Mouse (Mus musculus): ENCODE data around the gene Lrrfip1. TPM values are rescaled to one million over a fixed set of nuclear protein-coding genes. Genes with fewer than 3 reads are reported as not detected.

The Lrrfip1 gene
- polyA plus RNA-seq, 1 experiment from 2014 or later = 69.2 TPM

DNA sequence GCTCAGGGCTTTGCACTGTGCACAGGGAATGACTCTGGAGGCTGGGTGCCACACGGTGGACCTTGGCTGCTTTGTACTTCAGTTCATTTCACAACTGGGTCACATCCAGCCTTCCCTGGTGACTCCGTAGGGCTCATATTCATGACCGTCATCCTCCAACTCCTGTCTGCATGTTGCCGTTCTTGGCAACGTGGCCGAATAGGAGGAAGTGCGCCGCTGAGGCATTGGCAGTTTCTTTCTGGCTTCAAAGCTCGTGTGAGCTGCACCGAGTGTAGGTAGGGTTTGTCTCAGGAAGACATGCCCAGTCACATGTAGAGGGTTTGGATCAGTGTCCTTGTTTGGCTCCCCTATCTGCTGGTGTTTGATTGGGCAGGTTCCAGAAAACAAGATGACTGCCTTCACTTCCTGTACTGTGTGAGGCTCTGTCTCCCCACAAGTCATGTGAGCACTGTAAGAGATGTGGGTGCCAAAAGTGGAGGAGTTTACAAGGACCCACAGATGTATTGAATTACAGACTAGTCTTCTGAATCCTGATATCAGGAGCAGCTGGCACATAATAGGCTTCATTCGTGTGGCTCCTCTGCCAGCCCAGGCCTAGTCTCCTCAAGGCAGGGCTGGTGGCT is 66.5 kb downstream of the Lrrfip1 start:
- no peak overlapping the region for H3K9ac ChIP-seq (ENCODE audit: low read depth, low read length)
- H3K27me3 ChIP-seq (replicated peaks; ENCODE audit: control insufficient read depth, insufficient read depth, low read length) = no peaks in the 10 kb centered on the region
- ATAC-seq = no peak
- 86% methylated on average over 11 of the region's 11 CpGs for WGBS
- H3K4me3 ChIP-seq (ENCODE audit: low read length) = no peak overlapping the region
- H3K4me2 ChIP-seq (ENCODE audit: low read depth, low read length) = no peak overlapping the region
- peak overlapping the region; percentile 62 for H3K27ac ChIP-seq (ENCODE audit: low read length)
- peaks cover 56% of the 10 kb centered on the region for H3K4me1 ChIP-seq (ENCODE audit: control insufficient read depth, insufficient read depth, low read length)
- H3K36me3 ChIP-seq (ENCODE audit: control insufficient read depth, insufficient read depth, low read length) = no peaks in the 10 kb centered on the region; the same call in 1 of the 2 replicates
- no peaks in the 10 kb centered on the region for H3K9me3 ChIP-seq (ENCODE audit: control insufficient read depth, low read length)

DNA sequence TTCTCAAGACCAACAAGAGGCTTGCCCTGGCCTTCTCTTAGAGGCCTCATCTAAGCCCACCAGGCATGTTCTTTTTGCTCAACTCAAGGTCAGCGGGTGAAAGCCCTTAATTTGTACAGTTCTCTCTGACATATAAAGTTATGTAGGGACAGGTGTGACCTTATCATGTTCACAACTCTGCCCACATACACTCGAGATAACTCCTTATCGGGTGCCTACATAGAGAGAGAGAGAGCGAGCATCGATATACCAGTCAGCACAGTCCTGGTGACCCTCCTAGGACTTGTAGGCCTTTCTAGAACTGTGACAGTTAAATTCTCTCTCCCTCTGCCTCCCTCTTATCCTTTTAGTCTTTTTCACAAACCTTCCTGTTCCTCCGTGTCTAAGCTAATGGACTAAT is 67.5 kb downstream of the Lrrfip1 start:
- no peak overlapping the region for H3K9ac ChIP-seq (ENCODE audit: low read depth, low read length)
- H3K4me3 ChIP-seq (ENCODE audit: low read length) = no peak overlapping the region
- peak; percentile 38 for ATAC-seq
- H3K4me2 ChIP-seq (ENCODE audit: low read depth, low read length) = no peak overlapping the region
- H3K36me3 ChIP-seq (ENCODE audit: control insufficient read depth, insufficient read depth, low read length) = no peaks in the 10 kb centered on the region; the same call in 1 of the 2 replicates
- no peaks in the 10 kb centered on the region for H3K27me3 ChIP-seq (replicated peaks; ENCODE audit: control insufficient read depth, insufficient read depth, low read length)
- no peaks in the 10 kb centered on the region for H3K9me3 ChIP-seq (ENCODE audit: control insufficient read depth, low read length)
- H3K4me1 ChIP-seq (ENCODE audit: control insufficient read depth, insufficient read depth, low read length) = peaks cover 46% of the 10 kb centered on the region
- H3K27ac ChIP-seq (ENCODE audit: low read length) = peak overlapping the region; percentile 21
- 83% methylated on average over 6 of the region's 6 CpGs for WGBS

DNA sequence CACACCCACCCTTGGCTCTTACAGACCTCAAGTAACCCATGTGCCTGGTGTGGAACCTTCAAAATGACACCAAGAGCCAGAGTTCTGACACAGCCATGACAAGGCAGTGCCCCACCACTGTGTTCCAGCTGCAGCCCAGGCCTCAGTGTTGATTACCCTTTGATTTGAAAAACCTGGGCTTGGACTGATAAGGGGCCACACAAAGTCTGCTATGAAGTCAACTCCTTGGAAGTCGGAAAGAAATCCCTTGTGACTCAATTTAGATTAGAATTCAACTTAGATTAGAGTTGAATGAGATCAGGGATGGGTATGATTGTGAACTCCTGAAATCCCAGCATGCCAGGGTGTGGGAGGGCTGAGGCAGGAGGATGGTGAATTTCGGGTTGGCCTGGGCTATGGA is 68.1 kb downstream of the Lrrfip1 start:
- peak; percentile 65 for ATAC-seq
- WGBS = 67% methylated on average over 2 of the region's 2 CpGs

DNA sequence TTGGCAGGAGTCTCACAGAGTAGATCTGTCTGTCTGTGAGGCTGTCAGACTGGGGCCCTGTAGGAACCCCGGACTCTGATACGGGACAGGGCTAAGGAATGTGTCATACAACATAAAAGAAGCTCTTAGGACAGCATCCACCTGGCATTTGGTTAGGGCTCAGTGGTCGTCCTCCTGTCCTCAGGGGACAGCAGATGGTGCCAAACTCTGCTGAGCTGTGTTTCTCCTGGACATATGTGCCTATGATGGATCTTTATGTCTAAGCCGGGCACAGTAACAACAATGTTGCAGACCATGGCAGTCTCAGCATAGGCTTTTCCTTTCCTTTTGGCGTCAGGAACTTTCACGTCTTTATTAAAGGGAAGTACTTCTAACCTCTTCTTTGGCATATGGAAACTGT is 69.2 kb downstream of the Lrrfip1 start:
- Histone ChIP-seq H3K27me3 (replicated peaks; ENCODE audit: control insufficient read depth, insufficient read depth, low read length) (no peaks in the 10 kb centered on the region), H3K4me3 (ENCODE audit: low read length) (no peak overlapping the region), H3K4me2 (ENCODE audit: low read depth, low read length) (no peak overlapping the region), H3K27ac (ENCODE audit: low read length) (peak overlapping the region; percentile 57; the same call in 1 of the 2 replicates), H3K9me3 (ENCODE audit: control insufficient read depth, low read length) (no peaks in the 10 kb centered on the region), H3K9ac (ENCODE audit: low read depth, low read length) (no peak overlapping the region), H3K4me1 (ENCODE audit: control insufficient read depth, insufficient read depth, low read length) (peaks cover 34% of the 10 kb centered on the region), H3K36me3 (ENCODE audit: control insufficient read depth, insufficient read depth, low read length) (no peaks in the 10 kb centered on the region; the same call in none of the 2 replicates)
- ATAC-seq = no peak
- WGBS = 60% methylated on average over 6 of the region's 6 CpGs

More for the DNA sequence above, 68.1 kb downstream of the Lrrfip1 start:
- no peaks in the 10 kb centered on the region for H3K9me3 ChIP-seq (ENCODE audit: control insufficient read depth, low read length)
- peaks cover 41% of the 10 kb centered on the region for H3K4me1 ChIP-seq (ENCODE audit: control insufficient read depth, insufficient read depth, low read length)
- no peak overlapping the region for H3K4me3 ChIP-seq (ENCODE audit: low read length)
- H3K9ac ChIP-seq (ENCODE audit: low read depth, low read length) = no peak overlapping the region
- H3K27ac ChIP-seq (ENCODE audit: low read length) = peak overlapping the region; percentile 21
- no peak overlapping the region for H3K4me2 ChIP-seq (ENCODE audit: low read depth, low read length)
- no peaks in the 10 kb centered on the region; the same call in 1 of the 2 replicates for H3K36me3 ChIP-seq (ENCODE audit: control insufficient read depth, insufficient read depth, low read length)
- no peaks in the 10 kb centered on the region for H3K27me3 ChIP-seq (replicated peaks; ENCODE audit: control insufficient read depth, insufficient read depth, low read length)

DNA sequence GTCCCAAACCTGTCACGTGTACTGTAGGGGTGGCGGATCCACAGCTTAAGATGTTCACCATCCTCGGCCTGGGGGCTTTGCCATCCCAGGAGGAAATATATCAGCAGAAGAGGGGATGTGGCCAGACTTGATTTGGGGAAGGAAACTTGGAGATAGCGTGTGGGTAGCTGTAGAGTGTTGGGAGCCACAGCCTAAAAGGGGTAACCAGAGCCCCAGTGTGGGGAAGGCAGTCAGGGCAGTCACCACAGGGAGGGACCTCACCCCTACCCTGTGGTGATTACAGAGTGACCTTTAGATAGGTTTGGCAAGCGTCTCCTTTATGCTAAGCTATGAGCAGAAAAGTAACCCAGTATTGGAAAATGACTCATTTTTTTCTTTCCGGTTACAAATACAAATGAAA is 71.0 kb downstream of the Lrrfip1 start:
- H3K9me3 ChIP-seq (ENCODE audit: control insufficient read depth, low read length) = no peaks in the 10 kb centered on the region
- 79% methylated on average over 6 of the region's 6 CpGs for WGBS
- no peak overlapping the region for H3K9ac ChIP-seq (ENCODE audit: low read depth, low read length)
- H3K27me3 ChIP-seq (replicated peaks; ENCODE audit: control insufficient read depth, insufficient read depth, low read length) = no peaks in the 10 kb centered on the region
- peaks cover 28% of the 10 kb centered on the region for H3K4me1 ChIP-seq (ENCODE audit: control insufficient read depth, insufficient read depth, low read length)
- no peak overlapping the region for H3K4me2 ChIP-seq (ENCODE audit: low read depth, low read length)
- peak overlapping the region; percentile 38; the same call in 1 of the 2 replicates for H3K27ac ChIP-seq (ENCODE audit: low read length)
- H3K36me3 ChIP-seq (ENCODE audit: control insufficient read depth, insufficient read depth, low read length) = no peaks in the 10 kb centered on the region; the same call in none of the 2 replicates
- ATAC-seq = peak; percentile 50; the same call in 1 of the 2 replicates
- no peak overlapping the region for H3K4me3 ChIP-seq (ENCODE audit: low read length)

DNA sequence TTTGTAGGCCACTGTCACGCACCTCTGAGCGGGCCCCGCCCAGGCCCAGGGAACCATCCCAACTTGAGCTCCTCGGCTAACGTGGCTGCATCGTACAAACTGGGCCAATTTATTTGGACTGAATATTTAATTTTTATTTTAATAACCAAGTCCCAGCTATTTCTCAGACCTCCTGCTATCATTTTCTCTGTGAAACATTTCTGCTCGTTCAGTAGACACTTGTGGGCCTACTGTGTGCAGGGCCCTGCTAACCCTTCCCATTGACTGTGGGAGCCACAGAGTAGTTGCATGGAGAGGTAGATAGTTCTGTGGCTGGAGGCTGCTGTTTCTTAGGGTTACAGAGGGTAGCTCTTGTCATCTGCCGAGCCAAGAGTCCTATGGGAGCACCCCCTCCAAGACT is 72.0 kb downstream of the Lrrfip1 start:
- Histone ChIP-seq H3K4me3 (ENCODE audit: low read length) (no peak overlapping the region), H3K27me3 (replicated peaks; ENCODE audit: control insufficient read depth, insufficient read depth, low read length) (no peaks in the 10 kb centered on the region), H3K36me3 (ENCODE audit: control insufficient read depth, insufficient read depth, low read length) (no peaks in the 10 kb centered on the region; the same call in none of the 2 replicates), H3K4me1 (ENCODE audit: control insufficient read depth, insufficient read depth, low read length) (peaks cover 19% of the 10 kb centered on the region), H3K9ac (ENCODE audit: low read depth, low read length) (no peak overlapping the region), H3K4me2 (ENCODE audit: low read depth, low read length) (no peak overlapping the region), H3K27ac (ENCODE audit: low read length) (no peak overlapping the region), H3K9me3 (ENCODE audit: control insufficient read depth, low read length) (no peaks in the 10 kb centered on the region)
- ATAC-seq = no peak
- WGBS = 92% methylated on average over 8 of the region's 8 CpGs

DNA sequence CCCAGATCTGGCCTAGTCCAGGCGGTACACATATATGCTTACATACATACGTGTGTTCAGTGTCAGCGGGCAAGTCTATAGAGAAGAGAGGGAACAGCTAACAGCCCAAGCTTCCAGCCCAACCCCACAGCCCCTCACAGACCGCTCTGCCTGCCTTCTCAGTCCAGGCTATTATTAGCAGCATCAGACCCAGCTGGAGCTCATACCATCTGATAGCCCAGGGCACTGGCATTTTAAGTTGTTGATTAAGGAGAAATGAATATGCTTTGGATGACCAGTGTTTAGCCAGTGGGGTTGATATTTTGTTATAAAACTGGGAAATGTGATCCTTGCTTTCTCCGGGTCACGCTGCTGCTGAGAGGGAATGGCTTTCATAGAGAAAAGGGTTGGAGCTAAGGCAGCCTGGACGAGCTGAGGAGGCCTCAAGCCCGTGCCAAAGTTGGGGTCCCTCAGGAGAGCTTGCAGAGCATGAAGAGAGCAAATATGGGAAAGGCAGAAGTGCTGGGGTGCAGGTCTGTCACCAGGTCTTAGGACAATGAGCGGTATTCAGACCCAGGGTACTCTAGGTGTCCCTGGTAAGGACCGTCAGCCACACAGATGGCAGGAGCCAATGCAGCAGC is 73.2 kb downstream of the Lrrfip1 start:
- no peaks in the 10 kb centered on the region for H3K27me3 ChIP-seq (replicated peaks; ENCODE audit: control insufficient read depth, insufficient read depth, low read length)
- no peak for ATAC-seq
- no peak overlapping the region for H3K9ac ChIP-seq (ENCODE audit: low read depth, low read length)
- 87% methylated on average over 10 of the region's 10 CpGs for WGBS
- no peaks in the 10 kb centered on the region for H3K9me3 ChIP-seq (ENCODE audit: control insufficient read depth, low read length)
- no peak overlapping the region for H3K4me3 ChIP-seq (ENCODE audit: low read length)
- peaks cover 19% of the 10 kb centered on the region for H3K4me1 ChIP-seq (ENCODE audit: control insufficient read depth, insufficient read depth, low read length)
- no peak overlapping the region for H3K27ac ChIP-seq (ENCODE audit: low read length)
- no peak overlapping the region for H3K4me2 ChIP-seq (ENCODE audit: low read depth, low read length)
- no peaks in the 10 kb centered on the region; the same call in none of the 2 replicates for H3K36me3 ChIP-seq (ENCODE audit: control insufficient read depth, insufficient read depth, low read length)

DNA sequence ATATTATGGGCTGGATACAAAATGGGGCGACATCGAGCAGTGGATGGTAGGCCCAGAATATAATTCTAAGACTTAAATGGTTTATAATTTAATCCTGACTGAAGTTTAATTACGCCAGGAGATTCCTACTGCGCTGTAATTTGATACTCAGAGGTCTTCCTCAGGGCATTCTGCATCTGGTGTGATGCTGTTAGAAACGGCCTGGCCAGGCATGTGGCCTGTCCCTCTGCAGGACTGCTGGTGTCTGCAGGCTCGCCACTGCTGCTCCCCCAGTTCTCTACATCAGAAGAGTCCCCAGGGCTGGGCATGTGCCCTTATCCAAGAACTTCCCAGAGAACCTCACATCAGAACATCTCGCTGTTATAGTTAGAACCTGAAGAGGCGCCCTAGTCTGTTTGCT is 78.4 kb downstream of the Lrrfip1 start:
- Histone ChIP-seq H3K27me3 (replicated peaks; ENCODE audit: control insufficient read depth, insufficient read depth, low read length) (no peaks in the 10 kb centered on the region), H3K4me1 (ENCODE audit: control insufficient read depth, insufficient read depth, low read length) (peaks cover 23% of the 10 kb centered on the region; the same call in 1 of the 2 replicates), H3K36me3 (ENCODE audit: control insufficient read depth, insufficient read depth, low read length) (no peaks in the 10 kb centered on the region; the same call in 1 of the 2 replicates), H3K9ac (ENCODE audit: low read depth, low read length) (no peak overlapping the region), H3K4me3 (ENCODE audit: low read length) (no peak overlapping the region), H3K9me3 (ENCODE audit: control insufficient read depth, low read length) (no peaks in the 10 kb centered on the region), H3K27ac (ENCODE audit: low read length) (no peak overlapping the region), H3K4me2 (ENCODE audit: low read depth, low read length) (no peak overlapping the region)
- no peak for ATAC-seq
- WGBS = 55% methylated on average over 8 of the region's 8 CpGs

DNA sequence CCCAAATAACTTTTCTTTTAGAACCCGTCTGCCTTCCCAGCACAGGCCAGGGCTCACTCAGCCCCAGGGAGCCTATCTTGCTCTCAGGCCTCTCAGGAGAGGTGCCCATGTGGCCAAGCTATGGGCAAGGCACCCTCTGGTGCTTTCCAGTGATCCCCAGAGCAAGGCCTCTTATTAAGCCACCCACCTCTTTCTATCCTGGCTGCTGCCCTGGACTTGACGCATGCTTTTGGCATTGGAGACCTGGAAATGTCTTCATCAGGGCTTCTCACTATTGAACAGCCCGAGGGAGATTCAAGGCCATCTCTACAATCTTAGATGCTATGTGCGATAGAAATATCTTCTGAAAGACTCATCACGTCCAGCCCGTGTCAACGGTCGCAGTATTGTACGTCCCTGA is 78.9 kb downstream of the Lrrfip1 start:
- Histone ChIP-seq H3K4me2 (ENCODE audit: low read depth, low read length) (no peak overlapping the region), H3K4me1 (ENCODE audit: control insufficient read depth, insufficient read depth, low read length) (peaks cover 23% of the 10 kb centered on the region; the same call in 1 of the 2 replicates), H3K9ac (ENCODE audit: low read depth, low read length) (no peak overlapping the region), H3K9me3 (ENCODE audit: control insufficient read depth, low read length) (no peaks in the 10 kb centered on the region), H3K4me3 (ENCODE audit: low read length) (no peak overlapping the region), H3K27ac (ENCODE audit: low read length) (peak overlapping the region; percentile 33; the same call in 1 of the 2 replicates), H3K27me3 (replicated peaks; ENCODE audit: control insufficient read depth, insufficient read depth, low read length) (no peaks in the 10 kb centered on the region), H3K36me3 (ENCODE audit: control insufficient read depth, insufficient read depth, low read length) (no peaks in the 10 kb centered on the region)
- no peak for ATAC-seq
- WGBS = 85% methylated on average over 9 of the region's 9 CpGs
